Mouse (Mus musculus) cerebellum, postnatal 4 days (tissue): ENCODE results near the gene Rnf207.

Source experiments
- DNase-seq, 2 experiments: peaks; one replicate each; pipeline ENCODE4 v3.0.0; 2022; ENCODE audit warnings: low spot score in 2 of 2, mixed read lengths in 1 of 2

The Rnf207 gene

DNA sequence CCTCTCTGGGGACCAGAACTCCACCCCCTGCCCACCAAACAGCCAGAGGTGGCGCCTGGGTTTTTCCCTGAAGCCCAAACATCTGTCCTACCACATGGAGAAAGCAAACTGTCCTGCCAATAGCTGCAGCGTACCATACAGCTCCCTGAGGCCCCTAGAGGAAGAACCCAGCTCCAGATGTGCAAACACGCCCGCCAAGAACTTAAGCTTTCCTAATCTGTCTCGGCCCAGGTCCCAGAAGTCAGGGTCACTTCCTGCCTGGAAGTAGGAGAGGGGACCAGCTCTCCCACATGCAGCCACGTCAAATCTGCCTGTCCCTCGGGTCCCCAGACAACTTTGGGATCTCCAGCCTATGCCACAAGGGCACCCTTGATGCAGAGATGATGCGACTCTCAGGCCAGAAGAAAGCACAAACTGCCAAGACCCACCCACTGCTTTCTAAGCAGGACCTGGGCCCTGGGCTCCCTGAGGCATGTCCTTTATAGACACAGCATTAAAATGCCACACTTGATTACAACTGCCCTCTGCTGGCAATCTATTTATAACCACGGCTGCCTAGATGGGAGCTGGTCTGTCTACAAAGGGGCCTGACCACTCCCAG, 46.2 kb downstream of the Rnf207 start:
- peak in 1 of 2 experiments; percentile 35 for DNase-seq

DNA sequence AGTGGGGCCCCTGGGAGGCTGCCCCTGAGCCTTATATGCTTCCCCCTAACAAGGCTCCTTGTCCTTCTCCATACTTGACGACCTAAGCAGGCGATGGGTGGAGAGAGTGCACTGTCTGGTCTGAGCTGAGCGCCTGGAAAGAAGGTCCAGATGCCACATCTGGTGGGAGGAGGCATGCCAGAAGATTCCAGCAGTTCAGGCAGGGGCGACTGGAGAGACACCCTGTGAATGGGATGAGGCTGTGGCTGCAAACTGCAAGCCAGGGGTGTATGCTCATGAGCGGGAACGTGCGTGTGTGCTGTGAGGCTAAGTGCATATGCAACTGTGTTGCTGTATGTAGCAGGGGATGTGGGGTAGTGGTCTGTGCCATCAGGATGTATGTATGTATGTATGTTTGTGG, 46.8 kb downstream of the Rnf207 start:
- DNase-seq: no peak

DNA sequence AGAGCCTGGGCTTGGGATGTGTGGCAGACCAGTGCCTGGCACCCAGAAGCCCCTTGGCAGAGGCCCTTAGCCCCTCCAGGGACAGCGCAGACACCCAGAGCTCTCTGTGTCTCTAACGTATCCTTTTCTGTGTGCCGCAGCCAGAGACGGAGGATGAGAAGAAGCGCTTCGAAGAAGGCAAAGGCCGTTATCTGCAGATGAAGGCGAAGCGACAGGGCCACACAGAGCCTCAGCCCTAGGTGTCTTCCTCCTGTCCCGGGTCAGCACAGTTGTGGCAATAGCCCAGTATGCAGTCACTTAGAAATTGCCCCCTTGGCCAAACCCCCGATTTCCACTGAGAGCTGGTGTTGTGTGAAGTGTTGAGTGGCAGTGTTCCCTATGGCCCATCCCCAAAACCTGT, 47.5 kb downstream of the Rnf207 start:
- no peak for DNase-seq

DNA sequence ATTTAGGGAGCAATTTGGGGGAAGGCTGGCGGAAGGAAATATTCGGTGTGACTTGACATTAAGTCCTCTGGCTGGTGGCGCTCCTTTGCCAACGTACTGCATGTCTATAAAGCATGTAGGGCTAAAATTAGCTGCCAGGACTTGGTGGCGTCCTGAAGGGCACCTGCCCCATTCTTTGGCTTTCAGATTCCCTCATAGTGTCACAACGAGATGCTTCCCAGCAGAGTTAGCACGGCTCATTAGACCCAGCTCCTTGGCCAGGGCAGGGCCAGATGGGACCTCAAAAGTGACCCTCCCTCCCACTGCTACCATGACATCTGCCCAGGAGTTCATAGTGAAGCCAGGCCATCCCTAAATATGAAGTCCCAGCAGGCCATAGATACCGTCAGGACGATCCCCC, 48.2 kb downstream of the Rnf207 start:
- DNase-seq: no peak

GRCm38 (mm10) chr4:152269967-152270366, 48.8 kb downstream of the Rnf207 start:
- DNase-seq: no peak

GRCm38 (mm10) chr4:152267748-152268369, 50.9 kb downstream of the Rnf207 start:
- DNase-seq: no peak

DNA sequence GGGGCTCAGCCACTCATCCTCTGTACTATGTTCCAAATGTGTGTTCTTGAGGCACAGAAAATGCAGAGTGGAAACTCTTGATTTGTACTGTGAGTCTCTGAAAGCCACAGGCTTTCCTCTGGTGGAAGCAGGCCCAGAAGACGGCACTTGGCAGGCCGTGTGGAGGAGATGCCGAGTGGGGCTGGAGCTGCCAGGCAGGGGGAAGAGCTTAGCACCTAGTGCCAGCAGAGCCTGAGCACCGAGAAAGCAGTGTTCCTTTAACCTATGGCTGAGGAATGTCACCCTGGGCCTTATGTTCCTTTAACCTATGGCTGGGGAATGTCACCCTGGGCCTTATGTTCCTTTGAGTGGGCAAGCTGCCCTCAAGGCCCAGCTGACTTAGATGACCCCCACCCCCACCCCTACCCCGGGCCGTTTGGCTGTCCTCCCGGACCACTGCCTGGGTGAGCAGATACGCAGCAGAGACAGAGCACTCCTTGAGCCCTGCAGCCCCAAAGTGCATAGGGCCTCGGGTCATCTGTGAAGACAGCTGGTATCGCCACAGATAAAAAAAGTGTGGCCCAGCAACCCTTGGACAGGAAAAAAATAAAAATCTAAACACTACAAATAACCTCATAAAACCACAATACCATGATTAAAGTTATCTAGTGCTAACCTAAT, 52.4 kb downstream of the Rnf207 start:
- DNase-seq: no peak

GRCm38 (mm10) chr4:152265791-152266190, 53.0 kb downstream of the Rnf207 start:
- DNase-seq: no peak

GRCm38 (mm10) chr4:152264867-152265568, 53.8 kb downstream of the Rnf207 start:
- no peak for DNase-seq

DNA sequence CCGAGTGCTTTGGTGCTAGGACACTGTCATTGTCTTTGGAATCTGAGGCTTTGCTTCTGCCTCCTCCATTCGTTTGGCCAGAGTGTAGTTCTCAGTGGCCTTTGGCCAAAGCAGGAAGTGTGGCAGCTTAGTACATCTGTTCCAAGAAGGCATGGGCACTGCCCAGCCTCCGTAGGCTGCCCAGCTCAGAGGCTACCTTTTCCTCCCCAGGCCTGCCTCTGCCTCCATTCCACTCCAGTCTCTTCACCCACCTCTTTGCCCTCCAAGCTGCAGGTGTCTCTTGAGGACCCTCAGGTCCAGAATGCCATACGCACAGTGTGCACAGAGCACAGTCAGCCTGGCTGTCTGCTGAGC, 54.6 kb downstream of the Rnf207 start:
- no peak for DNase-seq

DNA sequence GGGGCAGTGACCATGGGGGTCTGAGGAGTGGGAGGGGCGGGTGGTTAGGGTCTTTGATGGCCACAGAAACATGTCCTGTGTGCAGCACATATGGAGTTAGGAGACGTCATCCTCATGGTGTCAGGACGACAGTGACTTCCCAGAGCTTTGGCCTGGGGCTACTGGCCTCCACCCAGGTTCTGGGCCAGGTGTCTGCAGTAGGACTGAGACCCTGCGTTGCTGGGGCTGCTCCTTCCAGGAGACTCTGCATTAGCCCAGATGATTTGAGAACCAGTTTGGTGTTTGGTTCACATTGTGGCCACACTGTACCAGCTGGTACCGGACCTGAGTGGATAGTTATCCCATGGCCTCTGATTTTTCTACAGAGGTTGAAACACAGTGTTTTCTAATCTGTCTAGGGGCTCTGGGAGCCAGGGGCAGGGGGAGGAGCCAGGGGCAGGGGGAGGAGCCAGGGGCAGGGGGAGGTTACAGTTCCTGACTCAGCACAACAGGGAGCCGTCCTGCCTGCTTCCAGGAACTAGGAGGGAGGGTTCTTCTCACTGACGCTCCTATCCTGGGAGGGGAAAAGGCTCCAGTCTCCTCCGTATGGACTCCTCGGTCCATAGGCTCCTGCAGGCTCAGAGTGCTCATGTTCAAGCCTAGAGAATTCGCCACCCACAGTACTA, 55.1 kb downstream of the Rnf207 start:
- DNase-seq: no peak

DNA sequence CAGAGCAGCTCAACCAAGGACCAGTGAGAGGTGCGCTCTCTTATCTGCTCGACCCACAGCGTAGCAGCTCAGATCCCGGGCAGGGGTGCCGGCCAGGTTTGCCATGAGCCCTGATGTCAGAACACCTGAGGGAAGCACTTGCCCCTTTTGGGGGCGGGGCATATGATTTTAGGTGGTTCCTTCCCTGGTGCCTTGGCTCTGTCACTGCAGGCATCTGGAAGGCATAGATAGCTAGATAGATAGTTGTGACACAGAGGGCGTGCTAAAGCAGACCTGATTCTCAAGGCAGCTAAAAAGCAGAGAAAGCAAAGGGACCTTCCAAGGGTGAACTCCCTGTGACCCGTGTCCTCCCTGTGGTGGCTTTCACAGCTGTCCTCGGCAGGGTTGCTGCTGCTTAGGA, 55.7 kb downstream of the Rnf207 start:
- DNase-seq: no peak

DNA sequence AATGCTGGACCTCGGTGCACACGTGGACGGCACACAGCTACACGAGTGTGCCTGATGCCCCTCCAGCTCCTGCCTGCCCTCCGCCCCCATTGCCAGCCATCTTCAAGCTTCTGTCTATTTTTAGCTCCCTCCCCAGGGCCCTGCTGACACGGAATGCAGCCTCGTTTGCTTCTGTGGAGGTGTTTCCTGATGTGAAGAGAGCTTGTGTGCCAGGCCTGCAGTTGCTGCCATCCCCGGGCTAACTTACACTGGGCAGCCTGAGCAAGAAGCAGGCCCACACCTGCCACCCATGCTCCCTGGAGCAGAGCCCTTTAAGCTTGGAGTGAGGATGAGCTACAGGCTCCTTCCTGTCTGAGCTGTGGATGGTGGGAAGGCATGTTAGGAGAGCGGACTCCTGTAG, 56.6 kb downstream of the Rnf207 start:
- DNase-seq: no peak

DNA sequence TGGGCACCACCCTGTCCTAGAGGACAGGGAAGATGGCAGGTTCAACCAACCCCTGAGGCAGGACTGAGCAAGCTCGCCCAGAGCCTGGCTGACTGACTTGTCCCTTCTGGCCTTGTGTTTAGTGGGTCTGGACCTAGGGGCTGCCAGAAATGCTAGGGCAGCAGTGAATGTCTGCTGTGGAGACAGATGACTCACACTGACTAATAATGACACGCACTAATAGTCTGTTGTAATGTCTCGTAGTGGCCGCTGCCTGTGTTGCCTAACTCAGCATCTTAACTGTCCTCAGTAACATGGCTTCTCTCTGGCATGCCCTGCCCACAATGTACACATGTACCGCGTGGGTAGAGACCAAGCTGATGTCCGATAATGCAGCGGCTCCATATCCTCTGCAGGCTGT, 58.3 kb downstream of the Rnf207 start:
- no peak for DNase-seq

- peak in 1 of 2 experiments; percentile 57 for DNase-seq
Observed at GRCm38 (mm10) chr4:152257070-152257469, 61.7 kb downstream of the Rnf207 start.
